Mouse (Mus musculus): ENCODE results near the gene Zfp599. TPM values are rescaled to one million over a fixed set of nuclear protein-coding genes. Genes with fewer than 3 reads are reported as not detected.

The Zfp599 gene
- total and polyA plus RNA-seq, 3 experiments, result 7.6 to 12.1 TPM; not detected in 1

GRCm38 (mm10) chr9:22214549-22214948 is 45.1 kb downstream of the Zfp599 start:
- no peak overlapping the region for H3K9ac ChIP-seq (ENCODE audit: control insufficient read depth, low read depth, low read length, poor library complexity, severe bottlenecking)
- 0 out of 2 replicates have a peak, but pooled peaks have one; percentile 48 for TF ChIP-seq MAFK (IDR thresholded peaks at IDR 0.05; ENCODE audit: borderline replicate concordance, low read depth, low read length)
- TF ChIP-seq RCOR1 (IDR thresholded peaks at IDR 0.05; ENCODE audit: low read depth, low read length), result peak; percentile 93
- 0 out of 2 replicates have a peak, but pooled peaks have one; percentile 24 for TF ChIP-seq MXI1 (IDR thresholded peaks at IDR 0.05; ENCODE audit: low read depth, low read length)
- TF ChIP-seq EP300 (IDR thresholded peaks at IDR 0.05; ENCODE audit: low read depth in 1 of 2, low read length in 2 of 2), result peak; percentile 91 to 96
- peak; percentile 84 for TF ChIP-seq GATA1 (IDR thresholded peaks at IDR 0.05; ENCODE audit: low read depth, low read length)
- TF ChIP-seq ETS1 (IDR thresholded peaks at IDR 0.05; ENCODE audit: low read depth, low read length), result peak; percentile 85; the same call in 1 of the 2 replicates
- TF ChIP-seq TAL1 (IDR thresholded peaks at IDR 0.05; ENCODE audit: low read length), result peak; percentile 97
- 0 out of 2 replicates have a peak, but pooled peaks have one; percentile 25 for TF ChIP-seq TBP (IDR thresholded peaks at IDR 0.05; ENCODE audit: low read depth, low read length)
- TF ChIP-seq MYB (IDR thresholded peaks at IDR 0.05; ENCODE audit: low read depth, low read length), result peak; percentile 72
- TF ChIP-seq GABPA (IDR thresholded peaks at IDR 0.05; ENCODE audit: low read depth, low read length), result no peak
- TF ChIP-seq JUND (IDR thresholded peaks at IDR 0.05; ENCODE audit: low read depth, low read length), result no peak
- TF ChIP-seq ELF1 (IDR thresholded peaks at IDR 0.05; ENCODE audit: low read depth, low read length), result no peak
- peak; percentile 85 for TF ChIP-seq TCF12 (IDR thresholded peaks at IDR 0.05; ENCODE audit: low read depth, low read length)
- no peak overlapping the region for H3K4me3 ChIP-seq (ENCODE audit: control insufficient read depth in 1 of 2, insufficient read depth in 1 of 2, low read depth in 2 of 2, low read length in 2 of 2)
- peaks cover 2 to 5% of the 10 kb centered on the region in 2 experiments; a peak in 2 of 4 replicates for H3K27me3 ChIP-seq (ENCODE audit: control insufficient read depth in 1 of 2, insufficient read depth in 2 of 2, low read length in 2 of 2)
- no peak overlapping the region for H3K27ac ChIP-seq (ENCODE audit: control insufficient read depth, low read depth, low read length)
- H3K9me3 ChIP-seq (replicated peaks; ENCODE audit: insufficient read depth, low read length), result no peaks in the 10 kb centered on the region
- H3K4me1 ChIP-seq (ENCODE audit: control insufficient read depth in 1 of 2, insufficient read depth in 2 of 2, low read length in 2 of 2), result peaks cover 10 to 19% of the 10 kb centered on the region in 2 experiments
- H3K79me2 ChIP-seq (ENCODE audit: control insufficient read depth, insufficient read depth, low read length, poor library complexity), result no peaks in the 10 kb centered on the region
- DNase-seq (ENCODE audit: low read depth, low spot score), result peak; percentile 84
- peaks cover 0 to 17% of the 10 kb centered on the region in 2 experiments; a peak in 2 of 4 replicates for H3K36me3 ChIP-seq (ENCODE audit: control insufficient read depth in 1 of 2, insufficient read depth in 2 of 2, low read length in 2 of 2)

GRCm38 (mm10) chr9:22213785-22214194 is 45.9 kb downstream of the Zfp599 start:
- H3K36me3 ChIP-seq (ENCODE audit: control insufficient read depth in 1 of 2, insufficient read depth in 2 of 2, low read length in 2 of 2), result peaks cover 0 to 17% of the 10 kb centered on the region in 2 experiments; a peak in 2 of 4 replicates
- no peaks in the 10 kb centered on the region for H3K79me2 ChIP-seq (ENCODE audit: control insufficient read depth, insufficient read depth, low read length, poor library complexity)
- H3K4me1 ChIP-seq (ENCODE audit: control insufficient read depth in 1 of 2, insufficient read depth in 2 of 2, low read length in 2 of 2), result peaks cover 10 to 19% of the 10 kb centered on the region in 2 experiments
- H3K9ac ChIP-seq (ENCODE audit: control insufficient read depth, low read depth, low read length, poor library complexity, severe bottlenecking), result peak overlapping the region; percentile 14; the same call in 1 of the 2 replicates
- H3K27me3 ChIP-seq (ENCODE audit: control insufficient read depth in 1 of 2, insufficient read depth in 2 of 2, low read length in 2 of 2), result peaks cover 2% of the 10 kb centered on the region in 2 experiments; a peak in 1 of 4 replicates
- H3K9me3 ChIP-seq (replicated peaks; ENCODE audit: insufficient read depth, low read length), result no peaks in the 10 kb centered on the region
- 0 out of 2 replicates have a peak overlapping the region, but pooled peaks have one; percentile 6 for H3K27ac ChIP-seq (ENCODE audit: control insufficient read depth, low read depth, low read length)
- DNase-seq (ENCODE audit: low read depth, low spot score), result peak; percentile 88
- H3K4me3 ChIP-seq (ENCODE audit: control insufficient read depth in 1 of 2, insufficient read depth in 1 of 2, low read depth in 2 of 2, low read length in 2 of 2), result peak overlapping the region; percentile 23 to 36
- TF ChIP-seq ETS1 (IDR thresholded peaks at IDR 0.05; ENCODE audit: low read depth, low read length), result peak; percentile 95
- peak; percentile 40; the same call in 1 of the 2 replicates for TF ChIP-seq MAFK (IDR thresholded peaks at IDR 0.05; ENCODE audit: borderline replicate concordance, low read depth, low read length)
- TF ChIP-seq ZNF384 (IDR thresholded peaks at IDR 0.05; ENCODE audit: low read depth, low read length), result no peak
- no peak for TF ChIP-seq ZMIZ1 (IDR thresholded peaks at IDR 0.05; ENCODE audit: low read depth, low read length)
- TF ChIP-seq MAX (IDR thresholded peaks at IDR 0.05; ENCODE audit: low read length), result no peak
- TF ChIP-seq ELF1 (IDR thresholded peaks at IDR 0.05; ENCODE audit: low read depth, low read length), result peak; percentile 29; the same call in 1 of the 2 replicates
- TF ChIP-seq TAL1 (IDR thresholded peaks at IDR 0.05; ENCODE audit: low read length), result peak; percentile 93
- no peak for TF ChIP-seq GABPA (IDR thresholded peaks at IDR 0.05; ENCODE audit: low read depth, low read length)
- TF ChIP-seq TBP (IDR thresholded peaks at IDR 0.05; ENCODE audit: low read depth, low read length), result no peak
- TF ChIP-seq JUND (IDR thresholded peaks at IDR 0.05; ENCODE audit: low read depth, low read length), result no peak
- 0 out of 4 replicates have a peak, but pooled peaks of 1 of the 2 experiments have one; percentile 2 for TF ChIP-seq USF2 (IDR thresholded peaks at IDR 0.05; ENCODE audit: borderline replicate concordance in 1 of 2, insufficient read depth in 1 of 2, low read depth in 1 of 2, low read length in 2 of 2)
- TF ChIP-seq HCFC1 (IDR thresholded peaks at IDR 0.05; ENCODE audit: low read depth, low read length), result 0 out of 2 replicates have a peak, but pooled peaks have one; percentile 1
- peak; percentile 89 for TF ChIP-seq TCF12 (IDR thresholded peaks at IDR 0.05; ENCODE audit: low read depth, low read length)
- TF ChIP-seq POLR2A (IDR thresholded peaks at IDR 0.05; ENCODE audit: control insufficient read depth in 1 of 2, insufficient read depth in 1 of 2, low read depth in 1 of 2, low read length in 2 of 2, poor library complexity in 1 of 2), result no peak
- peak; percentile 68; the same call in 1 of the 2 replicates for TF ChIP-seq SIN3A (IDR thresholded peaks at IDR 0.05; ENCODE audit: low read length)
- TF ChIP-seq E2F4 (IDR thresholded peaks at IDR 0.05; ENCODE audit: borderline replicate concordance, low read depth, low read length), result no peak
- TF ChIP-seq RCOR1 (IDR thresholded peaks at IDR 0.05; ENCODE audit: low read depth, low read length), result no peak
- no peak for TF ChIP-seq MYB (IDR thresholded peaks at IDR 0.05; ENCODE audit: low read depth, low read length)
- no peak for TF ChIP-seq RAD21 (IDR thresholded peaks at IDR 0.05; ENCODE audit: low read depth, low read length)
- peak; percentile 87 for TF ChIP-seq EP300 (IDR thresholded peaks at IDR 0.05; ENCODE audit: low read depth in 1 of 2, low read length in 2 of 2)
- peak; percentile 6; the same call in 1 of the 2 replicates for TF ChIP-seq KAT2A (conservative IDR thresholded peaks at IDR 0.05; ENCODE audit: low read depth, low read length)
- TF ChIP-seq MAZ (IDR thresholded peaks at IDR 0.05; ENCODE audit: low read depth, low read length), result no peak
- TF ChIP-seq CTCF (IDR thresholded peaks at IDR 0.05 in 2 of 3, conservative IDR thresholded peaks at IDR 0.05 in 1 of 3; ENCODE audit: control insufficient read depth in 1 of 3, insufficient read depth in 1 of 3, low read depth in 2 of 3, low read length in 3 of 3, poor library complexity in 1 of 3, severe bottlenecking in 1 of 3), result no peak
- no peak for TF ChIP-seq NRF1 (IDR thresholded peaks at IDR 0.05; ENCODE audit: insufficient read depth, low read depth, low read length, poor library complexity, severe bottlenecking)
- TF ChIP-seq GATA1 (IDR thresholded peaks at IDR 0.05; ENCODE audit: low read depth, low read length), result peak; percentile 76
- no peak for TF ChIP-seq UBTF (IDR thresholded peaks at IDR 0.05; ENCODE audit: borderline replicate concordance, insufficient read depth, low read depth, low read length)

Measured in MEL (cell line).